ENCODE assay signal across 8 mouse cellular contexts in the genomic region with DNA sequence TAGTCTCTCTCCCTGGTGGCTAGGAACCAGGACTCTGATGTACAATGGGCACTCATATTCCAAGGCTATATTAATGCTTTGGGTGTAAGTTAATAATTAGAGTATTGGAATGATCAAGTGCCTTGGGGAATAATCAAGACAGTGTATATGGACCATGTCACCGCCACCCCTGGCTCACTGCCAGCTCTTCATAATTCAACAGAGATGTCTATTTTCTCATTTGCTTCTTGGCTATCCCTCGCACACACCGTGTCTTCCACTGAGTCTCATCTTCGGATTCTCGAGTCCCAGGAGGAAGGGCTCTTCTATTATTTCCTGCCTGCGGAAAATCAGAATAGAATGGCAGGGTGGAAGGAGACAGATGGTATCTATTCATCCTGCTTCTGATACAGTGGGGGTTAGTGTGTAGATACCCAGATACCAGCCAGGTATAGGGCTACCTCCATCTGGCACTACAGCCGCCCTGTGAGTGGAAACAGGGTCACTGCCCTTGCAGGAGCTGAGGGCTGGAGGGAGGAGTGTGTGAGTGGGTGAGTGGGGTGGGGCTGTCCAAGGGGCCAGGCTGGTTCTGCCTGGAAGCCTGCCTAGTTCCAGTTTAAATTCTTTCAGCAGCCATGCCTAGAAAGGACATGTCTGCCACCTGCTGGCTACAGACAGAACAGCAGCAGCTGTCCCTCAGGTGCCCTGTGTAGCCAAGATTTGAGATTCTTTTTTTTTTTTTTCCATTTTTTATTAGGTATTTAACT. TPM values are rescaled to one million over a fixed set of nuclear protein-coding genes. Genes with fewer than 3 reads are reported as not detected.
DNase-seq lines count a peak whose midpoint lies in the region; ATAC-seq and TF ChIP-seq lines count a peak whose summit lies in the region.

No protein-coding gene starts in this region.

- peak; percentile 45 for DNase-seq in CD4-positive helper T cell, adult 2 months (ENCODE audit: low read depth, low spot score)
- DNase-seq in c-Kit-positive CD71-negative TER-119-negative erythroid progenitor cells, embryonic 14.5 days (ENCODE audit: low read depth) = peak; percentile 25
- peak; percentile 79 for DNase-seq in forebrain, embryonic 11.5 days (ENCODE audit: low spot score)
- DNase-seq in kidney, postnatal 25 days = peak; percentile 91 to 92
- no peak for DNase-seq in liver, embryonic 14.5 days (ENCODE audit: low read depth in 3 of 3, low spot score in 3 of 3)
- peak; percentile 19 for DNase-seq in telencephalon, adult 2 months (ENCODE audit: low read depth, low spot score)

- H3K9me3 ChIP-seq in forebrain, embryonic 11.5 days (ENCODE audit: control insufficient read depth, low read length) = no peaks in the 10 kb centered on the region
- H3K9me3 ChIP-seq in heart, embryonic 16.5 days (replicated peaks; ENCODE audit: control insufficient read depth, low read length) = no peaks in the 10 kb centered on the region
- no peaks in the 10 kb centered on the region for H3K9me3 ChIP-seq in liver, embryonic 14.5 days (ENCODE audit: control insufficient read depth, low read length)
- H3K9me3 ChIP-seq in neural tube, embryonic 12.5 days = no peaks in the 10 kb centered on the region

- no peak overlapping the region for H3K9ac ChIP-seq in forebrain, embryonic 11.5 days (ENCODE audit: low read length)
- H3K9ac ChIP-seq in heart, embryonic 16.5 days (ENCODE audit: low read length) = no peak overlapping the region
- no peak overlapping the region for H3K9ac ChIP-seq in liver, embryonic 14.5 days (replicated peaks)
- H3K9ac ChIP-seq in neural tube, embryonic 12.5 days = no peak overlapping the region

- H3K4me1 ChIP-seq in forebrain, embryonic 11.5 days (replicated peaks; ENCODE audit: control insufficient read depth, insufficient read depth, low read length) = no peaks in the 10 kb centered on the region; the same call in 1 of the 2 replicates
- peaks cover 3% of the 10 kb centered on the region for H3K4me1 ChIP-seq in heart, embryonic 16.5 days (ENCODE audit: control insufficient read depth, insufficient read depth, low read length)
- H3K4me1 ChIP-seq in liver, embryonic 14.5 days (replicated peaks; ENCODE audit: control insufficient read depth in 2 of 2, insufficient read depth in 2 of 2, low read length in 1 of 2) = peaks cover 0 to 9% of the 10 kb centered on the region in 2 experiments; a peak in 1 of 4 replicates
- peaks cover 5% of the 10 kb centered on the region for H3K4me1 ChIP-seq in neural tube, embryonic 12.5 days

- no peaks in the 10 kb centered on the region for H3K27me3 ChIP-seq in forebrain, embryonic 11.5 days (ENCODE audit: control insufficient read depth, insufficient read depth, low read length)
- no peaks in the 10 kb centered on the region for H3K27me3 ChIP-seq in heart, embryonic 16.5 days (ENCODE audit: control insufficient read depth, insufficient read depth, low read length)
- no peaks in the 10 kb centered on the region for H3K27me3 ChIP-seq in liver, embryonic 14.5 days (ENCODE audit: control insufficient read depth, insufficient read depth, low read length)
- H3K27me3 ChIP-seq in neural tube, embryonic 12.5 days (replicated peaks) = no peaks in the 10 kb centered on the region

- no peaks in the 10 kb centered on the region for H3K36me3 ChIP-seq in forebrain, embryonic 11.5 days (ENCODE audit: control insufficient read depth, insufficient read depth, low read length)
- H3K36me3 ChIP-seq in heart, embryonic 16.5 days (ENCODE audit: control insufficient read depth, insufficient read depth) = no peaks in the 10 kb centered on the region
- no peaks in the 10 kb centered on the region for H3K36me3 ChIP-seq in liver, embryonic 14.5 days (replicated peaks; ENCODE audit: control insufficient read depth, insufficient read depth, low read depth)
- H3K36me3 ChIP-seq in neural tube, embryonic 12.5 days = no peaks in the 10 kb centered on the region

- TF ChIP-seq EP300 in liver, embryonic 14.5 days (IDR thresholded peaks at IDR 0.05; ENCODE audit: low read depth) = no peak

- H3K4me3 ChIP-seq in forebrain, embryonic 11.5 days (ENCODE audit: low read depth, low read length) = no peak overlapping the region
- H3K4me3 ChIP-seq in heart, embryonic 16.5 days (ENCODE audit: low read length) = no peak overlapping the region
- H3K4me3 ChIP-seq in liver, embryonic 14.5 days (ENCODE audit: insufficient read depth in 1 of 2, low read depth in 2 of 2, low read length in 2 of 2) = no peak overlapping the region
- H3K4me3 ChIP-seq in neural tube, embryonic 12.5 days = no peak overlapping the region

- WGBS in forebrain, embryonic 11.5 days = 73% methylated on average over 7 of the region's 7 CpGs
- WGBS in heart, embryonic 16.5 days = 53% methylated on average over 7 of the region's 7 CpGs
- 44% methylated on average over 7 of the region's 7 CpGs for WGBS in liver, embryonic 14.5 days (ENCODE audit: insufficient replicate concordance)
- WGBS in neural tube, embryonic 12.5 days = 44% methylated on average over 7 of the region's 7 CpGs

- H3K4me2 ChIP-seq in forebrain, embryonic 11.5 days (ENCODE audit: low read depth, low read length, severe bottlenecking) = no peak overlapping the region
- H3K4me2 ChIP-seq in heart, embryonic 16.5 days (ENCODE audit: low read depth, low read length) = no peak overlapping the region
- H3K4me2 ChIP-seq in liver, embryonic 14.5 days (ENCODE audit: low read depth) = no peak overlapping the region
- H3K4me2 ChIP-seq in neural tube, embryonic 12.5 days (replicated peaks) = no peak overlapping the region

- H3K27ac ChIP-seq in forebrain, embryonic 11.5 days (ENCODE audit: low read depth, low read length) = no peak overlapping the region
- no peak overlapping the region for H3K27ac ChIP-seq in heart, embryonic 16.5 days (ENCODE audit: low read length)
- H3K27ac ChIP-seq in liver, embryonic 14.5 days = no peak overlapping the region
- H3K27ac ChIP-seq in neural tube, embryonic 12.5 days = no peak overlapping the region

- peak; percentile 39; the same call in 1 of the 2 replicates for ATAC-seq in forebrain, embryonic 11.5 days (replicated peaks; ENCODE audit: low FRiP score)
- ATAC-seq in heart, embryonic 16.5 days (replicated peaks; ENCODE audit: extremely low read depth, insufficient read depth, low FRiP score) = peak; percentile 75
- 0 out of 2 replicates have a peak, but pooled peaks have one; percentile 33 for ATAC-seq in liver, embryonic 14.5 days (ENCODE audit: insufficient read depth)
- peak; percentile 72 for ATAC-seq in neural tube, embryonic 12.5 days (ENCODE audit: low FRiP score, low read depth)

- TF ChIP-seq CTCF in liver, embryonic 14.5 days (IDR thresholded peaks at IDR 0.05; ENCODE audit: low read depth) = peak; percentile 83

RNA-seq across cellular contexts. Expression of a gene that starts 7.9 kb away (rescaled TPM):
- polyA plus RNA-seq in forebrain, embryonic 11.5 days (2014; fragmentation: Nextera tagmentation; extraction: Ambion mirVana) = not detected in 2 replicates
- polyA plus RNA-seq in heart, embryonic 16.5 days (2015; fragmentation: Nextera tagmentation; extraction: Ambion mirVana) = 2.2 and 2.4 TPM in 2 replicates
- polyA plus RNA-seq in liver, embryonic 14.5 days (2012; rRNA removed) = 38.0 and 39.8 TPM in 2 replicates
- 42.4 and 45.0 TPM in 2 replicates for polyA plus RNA-seq in liver, embryonic 14.5 days (2014; fragmentation: Nextera tagmentation; extraction: Ambion mirVana)
- not detected in 2 replicates for polyA plus RNA-seq in neural tube, embryonic 12.5 days (2016; fragmentation: Nextera tagmentation; extraction: Ambion mirVana)

Comparison
In these comparisons a context has a peak if more than half of its experiments do, and no peak if none do; other contexts are left out.
1. DNase-seq: peak in CD4-positive helper T cell, adult 2 months (single experiment), c-Kit-positive CD71-negative TER-119-negative erythroid progenitor cells, embryonic 14.5 days (single experiment), forebrain, embryonic 11.5 days (single experiment), kidney, postnatal 25 days (2 of 2) and telencephalon, adult 2 months (single experiment); none in liver, embryonic 14.5 days (0 of 3).
2. RNA of a gene that starts 7.9 kb away (polyA plus RNA-seq): 38.0 to 45.0 TPM in liver, embryonic 14.5 days; 2.2 to 2.4 TPM in heart, embryonic 16.5 days, not detected in neural tube, embryonic 12.5 days and not detected in forebrain, embryonic 11.5 days; every median in the first group is over 10 times any median in the second.
3. Peak in every context shown above with its lines, with median percentiles within 50 percentile points of each other: ATAC-seq.